Mouse (Mus musculus) neural tube, embryonic 15.5 days (tissue): ENCODE data around the gene Prpf40a. TPM values are rescaled to one million over a fixed set of nuclear protein-coding genes. Genes with fewer than 3 reads are reported as not detected.

Experiments used
- ATAC-seq: fragments of 200-750 bp; cut with Nextera tagmentation; 2 replicates; pipeline ENCODE4 v1.8.0; 2017; ENCODE audit warnings: mild to moderate bottlenecking, moderate TSS enrichment, moderate library complexity; ENCODE audit not compliant: low FRiP score
- H3K27ac ChIP-seq: fragments of 300-500 bp; sonication (generic); replicated peaks from 2 replicates; pipeline ENCODE4 v1.5.1; 2015; ENCODE audit warnings: mild to moderate bottlenecking, inconsistent platforms
- H3K27me3 ChIP-seq: fragments of 300-500 bp; sonication (generic); replicated peaks from 2 replicates; pipeline ENCODE4 v1.6.1; 2015; ENCODE audit warnings: inconsistent platforms
- H3K36me3 ChIP-seq: fragments of 300-500 bp; sonication (generic); 2 replicates; pipeline ENCODE4 v1.6.1; 2015; ENCODE audit warnings: inconsistent platforms
- H3K4me1 ChIP-seq: fragments of 300-500 bp; sonication (generic); 2 replicates; pipeline ENCODE4 v1.6.1; 2015; ENCODE audit warnings: inconsistent platforms
- H3K4me2 ChIP-seq: fragments of 300-500 bp; sonication (generic); 2 replicates; pipeline ENCODE4 v1.6.1; 2015; ENCODE audit warnings: inconsistent platforms, mild to moderate bottlenecking, moderate library complexity
- H3K4me3 ChIP-seq: fragments of 300-500 bp; sonication (generic); replicated peaks from 2 replicates; pipeline ENCODE4 v1.5.1; 2015; ENCODE audit warnings: mild to moderate bottlenecking, inconsistent platforms
- H3K9ac ChIP-seq: fragments of 300-500 bp; sonication (generic); replicated peaks from 2 replicates; pipeline ENCODE4 v1.6.1; 2015; ENCODE audit warnings: mild to moderate bottlenecking, inconsistent platforms
- H3K9me3 ChIP-seq: fragments of 300-500 bp; sonication (generic); replicated peaks from 2 replicates; pipeline ENCODE4 v1.6.1; 2016; ENCODE audit warnings: inconsistent platforms
- WGBS: fragments of 180-500 bp; shearing (Covaris S2); methylation state at CpG from one replicate; pipeline ENCODE4 v1.1.7; 2015; ENCODE audit warnings: mixed read lengths; 5-methylcytosine and 5-hydroxymethylcytosine counted together
- polyA plus RNA-seq: library from polyadenylated mRNA; unstranded; fragments of >200 nt; fragmentation: Nextera tagmentation; extraction: Ambion mirVana; gene quantifications from 2 replicates; pipeline ENCODE4 v1.2.1, GENCODE M21; 2015

Prpf40a gene
- polyA plus RNA-seq, 1 experiment from 2014 or later: 79.2 TPM

GRCm38 (mm10) chr2:53189811-53190210 lies 1.3 kb downstream of the Prpf40a start:
- Histone ChIP-seq H3K9me3 (no peaks in the 10 kb centered on the region), H3K4me3 (peak overlapping the region; percentile 24), H3K27me3 (no peaks in the 10 kb centered on the region), H3K36me3 (peaks cover 2% of the 10 kb centered on the region; the same call in 1 of the 2 replicates), H3K9ac (no peak overlapping the region), H3K27ac (no peak overlapping the region), H3K4me1 (peaks cover 23% of the 10 kb centered on the region), H3K4me2 (peak overlapping the region; percentile 74)
- 63% methylated on average over 3 of the region's 3 CpGs for WGBS
- ATAC-seq: no peak

- Histone ChIP-seq H3K27ac (no peak overlapping the region), H3K4me3 (no peak overlapping the region), H3K27me3 (no peaks in the 10 kb centered on the region), H3K36me3 (peaks cover 4% of the 10 kb centered on the region; the same call in 1 of the 2 replicates), H3K4me1 (no peaks in the 10 kb centered on the region), H3K9me3 (no peaks in the 10 kb centered on the region), H3K9ac (no peak overlapping the region), H3K4me2 (no peak overlapping the region)
- ATAC-seq: no peak
These were observed 11.2 kb downstream of the Prpf40a start for GRCm38 (mm10) chr2:53179876-53180275.

DNA sequence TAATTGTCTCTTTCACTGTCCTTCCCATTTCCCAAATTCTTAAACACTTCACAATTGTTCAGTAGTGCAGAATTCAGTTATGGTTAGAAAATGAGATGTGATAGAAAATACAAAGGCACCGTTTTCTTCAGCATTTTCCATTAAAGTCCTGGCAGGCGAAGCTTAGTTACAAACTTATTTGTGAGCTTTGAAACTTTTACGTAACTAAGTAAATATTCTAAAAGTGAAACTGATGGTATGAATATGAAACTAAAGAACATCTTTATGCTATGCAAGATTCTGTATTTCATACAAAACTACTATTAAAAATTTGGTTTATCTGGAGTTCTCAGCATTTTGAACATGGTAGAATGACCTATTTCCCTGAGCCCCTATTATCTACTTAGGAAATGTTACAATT lies 12.1 kb downstream of the Prpf40a start:
- Histone ChIP-seq H3K9ac (no peak overlapping the region), H3K4me1 (no peaks in the 10 kb centered on the region), H3K27ac (no peak overlapping the region), H3K27me3 (no peaks in the 10 kb centered on the region), H3K4me2 (no peak overlapping the region), H3K4me3 (no peak overlapping the region), H3K9me3 (no peaks in the 10 kb centered on the region), H3K36me3 (peaks cover 6% of the 10 kb centered on the region)
- WGBS: 90% methylated on average over 3 of the region's 3 CpGs
- no peak for ATAC-seq

DNA sequence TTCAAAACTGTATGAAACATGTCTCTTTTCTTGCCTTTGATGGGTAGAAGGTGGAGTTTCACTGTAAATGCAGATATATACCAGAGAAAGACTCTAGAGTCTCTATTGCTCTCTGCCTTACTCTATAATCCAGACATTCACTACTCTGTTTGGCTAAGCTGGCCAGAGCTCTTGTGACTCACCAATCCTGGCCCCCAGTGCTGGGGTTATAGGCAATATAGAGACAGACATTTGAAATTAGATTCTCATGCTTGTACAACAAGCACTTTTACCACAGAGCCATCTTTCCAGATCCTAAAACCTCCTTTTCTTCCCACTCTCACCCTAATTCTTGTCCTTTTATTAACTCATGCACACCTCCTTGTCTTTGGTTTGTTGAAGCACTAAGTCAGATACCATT lies 17.1 kb downstream of the Prpf40a start:
- no peaks in the 10 kb centered on the region for H3K27me3 ChIP-seq
- no peaks in the 10 kb centered on the region for H3K9me3 ChIP-seq
- H3K4me1 ChIP-seq: no peaks in the 10 kb centered on the region
- H3K4me2 ChIP-seq: no peak overlapping the region
- H3K36me3 ChIP-seq: peaks cover 7% of the 10 kb centered on the region
- H3K4me3 ChIP-seq: no peak overlapping the region
- ATAC-seq: no peak
- H3K27ac ChIP-seq: no peak overlapping the region
- no peak overlapping the region for H3K9ac ChIP-seq

- no peaks in the 10 kb centered on the region for H3K9me3 ChIP-seq
- no peak overlapping the region for H3K27ac ChIP-seq
- no peaks in the 10 kb centered on the region for H3K27me3 ChIP-seq
- H3K36me3 ChIP-seq: peaks cover 32% of the 10 kb centered on the region
- ATAC-seq: no peak
- H3K4me1 ChIP-seq: no peaks in the 10 kb centered on the region
- H3K9ac ChIP-seq: no peak overlapping the region
- H3K4me3 ChIP-seq: no peak overlapping the region
- no peak overlapping the region for H3K4me2 ChIP-seq
These were observed 44.2 kb downstream of the Prpf40a start for GRCm38 (mm10) chr2:53146852-53147251.

DNA sequence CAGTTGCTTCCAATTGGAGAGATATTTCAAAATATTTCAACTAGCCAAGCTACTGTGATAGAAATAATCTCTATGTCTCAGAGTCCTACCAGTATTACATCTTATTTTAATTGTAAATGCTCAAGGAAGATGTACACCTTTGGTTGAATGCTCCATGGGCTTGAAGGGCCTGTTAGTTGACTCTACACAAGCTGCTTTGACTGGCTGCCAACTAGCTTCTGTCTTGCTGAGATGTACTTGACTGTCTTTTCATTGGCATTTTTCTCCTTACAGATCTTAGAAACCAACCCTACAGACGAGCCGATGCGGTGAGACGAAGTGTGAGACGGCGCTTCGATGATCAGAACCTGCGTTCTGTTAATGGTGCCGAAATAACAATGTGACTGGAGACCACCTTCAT lies 59.5 kb downstream of the Prpf40a start:
- peaks cover 41% of the 10 kb centered on the region for H3K36me3 ChIP-seq
- H3K27ac ChIP-seq: no peak overlapping the region
- H3K4me1 ChIP-seq: no peaks in the 10 kb centered on the region
- no peak overlapping the region for H3K4me2 ChIP-seq
- 92% methylated on average over 9 of the region's 9 CpGs for WGBS
- no peaks in the 10 kb centered on the region for H3K27me3 ChIP-seq
- H3K4me3 ChIP-seq: no peak overlapping the region
- no peaks in the 10 kb centered on the region for H3K9me3 ChIP-seq
- no peak for ATAC-seq
- H3K9ac ChIP-seq: no peak overlapping the region

DNA sequence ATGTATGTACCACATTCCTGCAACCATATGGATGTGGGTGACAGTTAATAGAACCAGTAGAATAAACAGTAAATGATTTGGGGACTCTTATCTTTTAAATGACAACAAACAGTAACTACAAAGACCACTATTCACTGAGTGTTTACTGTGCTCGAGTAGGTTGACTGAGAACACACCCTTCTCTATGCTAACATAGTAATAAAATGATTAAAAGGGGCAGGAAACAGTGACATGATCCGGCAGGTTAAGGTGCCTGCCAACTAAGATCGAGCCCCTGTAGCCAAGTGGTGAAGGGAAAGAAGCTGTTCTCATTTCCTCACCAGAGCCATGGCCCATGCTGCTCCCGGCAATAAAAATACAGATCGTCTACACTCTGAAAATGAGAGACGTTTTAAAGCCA lies 62.0 kb downstream of the Prpf40a start:
- Histone ChIP-seq H3K9me3 (no peaks in the 10 kb centered on the region), H3K27ac (no peak overlapping the region; the same call in 1 of the 2 replicates), H3K4me3 (no peak overlapping the region), H3K27me3 (no peaks in the 10 kb centered on the region), H3K4me1 (no peaks in the 10 kb centered on the region), H3K9ac (no peak overlapping the region), H3K4me2 (no peak overlapping the region), H3K36me3 (peaks cover 56% of the 10 kb centered on the region)
- ATAC-seq: no peak
- WGBS: 54% methylated on average over 6 of the region's 6 CpGs

- no peak overlapping the region for H3K4me3 ChIP-seq
- WGBS: 97% methylated on average over 3 of the region's 3 CpGs
- no peaks in the 10 kb centered on the region for H3K27me3 ChIP-seq
- no peak overlapping the region for H3K4me2 ChIP-seq
- H3K27ac ChIP-seq: no peak overlapping the region
- H3K9ac ChIP-seq: no peak overlapping the region
- no peaks in the 10 kb centered on the region for H3K4me1 ChIP-seq
- H3K36me3 ChIP-seq: peaks cover 51% of the 10 kb centered on the region
- no peaks in the 10 kb centered on the region for H3K9me3 ChIP-seq
- ATAC-seq: no peak
These were observed 65.1 kb downstream of the Prpf40a start for GRCm38 (mm10) chr2:53125998-53126397.

DNA sequence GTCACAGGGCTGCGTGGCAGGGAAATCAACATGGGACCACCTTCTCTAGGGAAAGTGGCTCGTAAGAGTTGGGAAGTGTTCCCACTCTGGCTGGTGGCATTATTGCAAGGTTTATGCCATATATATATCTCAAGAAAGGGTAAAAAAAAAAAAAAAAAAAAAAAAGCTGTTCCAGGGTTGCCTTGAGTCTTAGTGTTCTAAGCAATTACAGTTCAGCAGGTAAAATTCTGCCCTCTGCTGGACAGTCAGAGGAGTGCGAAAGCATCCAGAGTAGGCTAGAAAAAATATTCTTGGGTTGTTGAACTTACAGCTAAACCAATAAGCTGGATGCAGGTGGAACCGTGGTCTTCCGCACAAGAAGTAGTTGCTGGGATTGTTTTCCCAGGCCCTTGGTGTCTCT lies 69.3 kb downstream of the Prpf40a start:
- Histone ChIP-seq H3K9me3 (no peaks in the 10 kb centered on the region), H3K4me1 (no peaks in the 10 kb centered on the region)

GRCm38 (mm10) chr2:53108547-53108946 lies 82.5 kb downstream of the Prpf40a start:
- Histone ChIP-seq H3K27ac (no peak overlapping the region), H3K4me3 (no peak overlapping the region), H3K4me1 (no peaks in the 10 kb centered on the region), H3K9me3 (no peaks in the 10 kb centered on the region), H3K36me3 (peaks cover 43% of the 10 kb centered on the region), H3K9ac (no peak overlapping the region), H3K4me2 (no peak overlapping the region), H3K27me3 (no peaks in the 10 kb centered on the region)
- WGBS: 75% methylated on average over 5 of the region's 5 CpGs
- no peak for ATAC-seq

More for the DNA sequence above, 69.3 kb downstream of the Prpf40a start:
- peaks cover 44% of the 10 kb centered on the region for H3K36me3 ChIP-seq
- H3K4me3 ChIP-seq: no peak overlapping the region
- no peak overlapping the region for H3K4me2 ChIP-seq
- WGBS: 73% methylated on average over 5 of the region's 5 CpGs
- no peak overlapping the region for H3K27ac ChIP-seq
- no peaks in the 10 kb centered on the region for H3K27me3 ChIP-seq
- no peak overlapping the region for H3K9ac ChIP-seq
- ATAC-seq: peak; percentile 72

DNA sequence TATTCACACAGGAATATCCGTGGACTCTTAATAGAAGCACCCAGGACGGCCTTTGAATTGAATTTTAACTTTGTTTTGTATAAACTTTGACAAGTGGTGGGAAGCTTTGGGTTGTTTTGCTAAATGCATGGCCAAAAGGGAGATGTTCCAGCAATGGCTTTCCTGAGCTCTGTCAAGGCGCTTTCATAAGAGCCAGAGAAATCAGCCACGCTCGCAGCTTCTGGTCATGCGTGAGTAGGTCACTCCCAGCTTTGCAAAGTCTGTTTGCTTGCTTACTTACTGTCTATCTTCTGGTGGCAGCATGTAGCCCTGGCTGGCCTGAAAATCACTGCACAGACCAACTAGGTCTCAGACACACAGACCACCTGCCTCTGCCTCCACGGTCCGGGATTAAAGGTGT lies 84.6 kb downstream of the Prpf40a start:
- Histone ChIP-seq H3K4me2 (no peak overlapping the region), H3K9ac (no peak overlapping the region), H3K27ac (no peak overlapping the region), H3K9me3 (no peaks in the 10 kb centered on the region), H3K4me3 (no peak overlapping the region), H3K4me1 (no peaks in the 10 kb centered on the region), H3K27me3 (no peaks in the 10 kb centered on the region), H3K36me3 (peaks cover 51% of the 10 kb centered on the region)
- ATAC-seq: no peak
- 90% methylated on average over 8 of the region's 8 CpGs for WGBS

DNA sequence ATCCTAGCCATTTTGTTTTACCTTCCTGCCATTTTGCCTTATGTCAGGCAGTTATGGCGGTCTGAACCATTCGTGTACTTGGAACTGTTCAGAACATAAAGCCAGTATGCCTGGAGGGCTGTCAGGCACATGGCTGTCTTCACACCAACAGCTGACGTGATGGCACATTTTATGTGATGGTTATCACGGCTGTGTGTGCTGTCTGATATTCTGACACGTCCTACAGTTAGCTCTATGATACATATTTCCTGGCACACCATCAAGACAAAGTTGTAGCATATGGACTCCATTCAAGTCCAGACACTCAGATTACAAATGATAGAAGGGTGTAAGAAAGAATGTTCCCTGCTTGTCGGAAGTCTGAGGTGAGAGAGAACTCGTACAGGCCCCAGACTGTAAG lies 85.0 kb downstream of the Prpf40a start:
- H3K4me2 ChIP-seq: no peak overlapping the region
- H3K9me3 ChIP-seq: no peaks in the 10 kb centered on the region
- H3K36me3 ChIP-seq: peaks cover 51% of the 10 kb centered on the region
- H3K4me1 ChIP-seq: no peaks in the 10 kb centered on the region
- no peak for ATAC-seq
- no peak overlapping the region for H3K27ac ChIP-seq
- WGBS: 76% methylated on average over 7 of the region's 7 CpGs
- H3K9ac ChIP-seq: no peak overlapping the region
- H3K27me3 ChIP-seq: no peaks in the 10 kb centered on the region
- H3K4me3 ChIP-seq: no peak overlapping the region

GRCm38 (mm10) chr2:53105408-53105807 lies 85.7 kb downstream of the Prpf40a start:
- no peaks in the 10 kb centered on the region for H3K27me3 ChIP-seq
- ATAC-seq: no peak
- H3K36me3 ChIP-seq: peaks cover 47% of the 10 kb centered on the region
- H3K4me2 ChIP-seq: no peak overlapping the region
- 95% methylated on average over 10 of the region's 10 CpGs for WGBS
- no peak overlapping the region for H3K4me3 ChIP-seq
- H3K27ac ChIP-seq: no peak overlapping the region
- 0 out of 2 replicates have a peak, but pooled peaks cover under 1% of the 10 kb centered on the region for H3K4me1 ChIP-seq
- H3K9me3 ChIP-seq: no peaks in the 10 kb centered on the region
- H3K9ac ChIP-seq: no peak overlapping the region
